Mouse (Mus musculus): ENCODE results near the gene Otub1. TPM values are rescaled to one million over a fixed set of nuclear protein-coding genes. Genes with fewer than 3 reads are reported as not detected.

Gene Otub1
- polyA plus RNA-seq (2012; rRNA removed), result 174 and 216 TPM in 2 replicates

GRCm38 (mm10) chr19:7205753-7206736 is at the start of gene Otub1:
Gene Otub1, minus strand, starts transcription at chr19:7206316.

GRCm38 (mm10) chr19:7240782-7241690 is 34.9 kb upstream of the Otub1 start, which contains the start of gene Naa40:
Gene Naa40, minus strand, starts transcription at chr19:7241183.

GRCm38 (mm10) chr19:7217162-7217925 is 11.2 kb upstream of the Otub1 start, which contains the start of gene Cox8a:
Gene Cox8a, minus strand, starts transcription at chr19:7217616.

Other genes starting within 250 kb of the Otub1 start
- 195 and 257 TPM in 2 replicates for gene Ppp1r14b, start 231.3 kb downstream of the Otub1 start, polyA plus RNA-seq (2012; rRNA removed)
- 124 and 128 TPM in 2 replicates for gene Plcb3, start 229.8 kb downstream of the Otub1 start, polyA plus RNA-seq (2012; rRNA removed)
- 38.2 and 48.3 TPM in 2 replicates for gene Fkbp2, start 225.8 kb downstream of the Otub1 start, polyA plus RNA-seq (2012; rRNA removed)
- gene Vegfb, start 218.7 kb downstream of the Otub1 start, polyA plus RNA-seq (2012; rRNA removed), result 69.8 and 79.7 TPM in 2 replicates
- 42.1 and 55.2 TPM in 2 replicates for gene Dnajc4, start 213.7 kb downstream of the Otub1 start, polyA plus RNA-seq (2012; rRNA removed)
- gene Nudt22, start 210.2 kb downstream of the Otub1 start, polyA plus RNA-seq (2012; rRNA removed), result 59.8 and 60.4 TPM in 2 replicates
- gene Trpt1, start 210.2 kb downstream of the Otub1 start, polyA plus RNA-seq (2012; rRNA removed), result 12.4 TPM in 2 replicates
- 12.7 and 13.1 TPM in 2 replicates for gene Fermt3, start 186.8 kb downstream of the Otub1 start, polyA plus RNA-seq (2012; rRNA removed)
- gene Stip1, start 166.3 kb downstream of the Otub1 start, polyA plus RNA-seq (2012; rRNA removed), result 63.8 and 71.7 TPM in 2 replicates
- gene Macrod1, start 149.5 kb downstream of the Otub1 start, polyA plus RNA-seq (2012; rRNA removed), result 50.2 and 54.3 TPM in 2 replicates
- gene Flrt1, start 100.6 kb downstream of the Otub1 start, polyA plus RNA-seq (2012; rRNA removed), result 5.2 and 5.6 TPM in 2 replicates
- 2,339 and 2,765 TPM in 2 replicates for gene Cox8a, start 11.3 kb upstream of the Otub1 start, polyA plus RNA-seq (2012; rRNA removed)
- 25.1 and 35.6 TPM in 2 replicates for gene Naa40, start 34.9 kb upstream of the Otub1 start, polyA plus RNA-seq (2012; rRNA removed)
- gene Rcor2, start 61.0 kb upstream of the Otub1 start, polyA plus RNA-seq (2012; rRNA removed), result 12.9 and 15.4 TPM in 2 replicates
- 86.8 and 104 TPM in 2 replicates for gene Mark2, start 135.5 kb upstream of the Otub1 start, polyA plus RNA-seq (2012; rRNA removed)
- 32.1 and 32.4 TPM in 2 replicates for gene Spindoc, start 176.7 kb upstream of the Otub1 start, polyA plus RNA-seq (2012; rRNA removed)
- gene 2700081O15Rik, start 211.3 kb upstream of the Otub1 start, polyA plus RNA-seq (2012; rRNA removed), result 95.8 and 138 TPM in 2 replicates

All from ovary, adult 2 months (tissue).